Mouse (Mus musculus): ENCODE measurements around the gene Senp7. TPM values are rescaled to one million over a fixed set of nuclear protein-coding genes. Genes with fewer than 3 reads are reported as not detected.
A peak's percentile ranks its signal among the peaks of the same experiment; 100 is the strongest.
"Not testable (repeated sequence)": the region's sequence is repeated elsewhere in the genome, so short reads cannot be mapped to it uniquely, and the experiment has no call there.

Gene Senp7
- polyA plus RNA-seq, 1 experiment from 2014 or later, result 10.5 TPM

- no peaks in the 10 kb centered on the region for H3K27me3 ChIP-seq (replicated peaks; ENCODE audit: control insufficient read depth, insufficient read depth, low read length)
- H3K4me2 ChIP-seq (replicated peaks; ENCODE audit: low read depth), result no peak overlapping the region
- H3K9ac ChIP-seq (ENCODE audit: low read depth, low read length), result no peak overlapping the region
- WGBS, result 75% methylated on average over 5 of the region's 5 CpGs
- H3K36me3 ChIP-seq (ENCODE audit: control insufficient read depth, insufficient read depth), result peaks cover 16% of the 10 kb centered on the region; the same call in 1 of the 2 replicates
- no peaks in the 10 kb centered on the region for H3K4me1 ChIP-seq (replicated peaks; ENCODE audit: control insufficient read depth, insufficient read depth, low read length)
- H3K4me3 ChIP-seq (ENCODE audit: low read depth, low read length), result no peak overlapping the region
- ATAC-seq, result no peak
- H3K9me3 ChIP-seq (ENCODE audit: control insufficient read depth), result no peaks in the 10 kb centered on the region
- TF ChIP-seq CTCF (IDR thresholded peaks at IDR 0.05; ENCODE audit: low read depth), result no peak
- no peak overlapping the region for H3K27ac ChIP-seq (ENCODE audit: low read depth, low read length)
Observed at GRCm38 (mm10) chr16:56122517-56122916, 74.4 kb downstream of the Senp7 start.

GRCm38 (mm10) chr16:56124045-56124444 is 75.9 kb downstream of the Senp7 start:
- no peak for ATAC-seq

GRCm38 (mm10) chr16:56131666-56132065 is 83.5 kb downstream of the Senp7 start:
- peak; percentile 72 for TF ChIP-seq CTCF (IDR thresholded peaks at IDR 0.05; ENCODE audit: low read depth)
- no peak for ATAC-seq
- Histone ChIP-seq H3K36me3 (ENCODE audit: control insufficient read depth, insufficient read depth) (peaks cover 12% of the 10 kb centered on the region), H3K27me3 (replicated peaks; ENCODE audit: control insufficient read depth, insufficient read depth, low read length) (no peaks in the 10 kb centered on the region), H3K4me2 (replicated peaks; ENCODE audit: low read depth) (no peak overlapping the region), H3K9ac (ENCODE audit: low read depth, low read length) (no peak overlapping the region), H3K9me3 (ENCODE audit: control insufficient read depth) (no peaks in the 10 kb centered on the region), H3K4me1 (replicated peaks; ENCODE audit: control insufficient read depth, insufficient read depth, low read length) (no peaks in the 10 kb centered on the region), H3K27ac (ENCODE audit: low read depth, low read length) (no peak overlapping the region), H3K4me3 (ENCODE audit: low read depth, low read length) (no peak overlapping the region)
- 40% methylated on average over 3 of the region's 3 CpGs for WGBS

More at GRCm38 (mm10) chr16:56124045-56124444, 75.9 kb downstream of the Senp7 start:
- no peak overlapping the region for H3K4me2 ChIP-seq (replicated peaks; ENCODE audit: low read depth)
- H3K9ac ChIP-seq (ENCODE audit: low read depth, low read length), result no peak overlapping the region
- H3K36me3 ChIP-seq (ENCODE audit: control insufficient read depth, insufficient read depth), result peaks cover 22% of the 10 kb centered on the region
- H3K27ac ChIP-seq (ENCODE audit: low read depth, low read length), result no peak overlapping the region
- H3K4me3 ChIP-seq (ENCODE audit: low read depth, low read length), result no peak overlapping the region
- no peaks in the 10 kb centered on the region for H3K4me1 ChIP-seq (replicated peaks; ENCODE audit: control insufficient read depth, insufficient read depth, low read length)
- WGBS, result 94% methylated on average over 3 of the region's 3 CpGs
- no peak for TF ChIP-seq CTCF (IDR thresholded peaks at IDR 0.05; ENCODE audit: low read depth)
- H3K9me3 ChIP-seq (ENCODE audit: control insufficient read depth), result no peaks in the 10 kb centered on the region
- no peaks in the 10 kb centered on the region for H3K27me3 ChIP-seq (replicated peaks; ENCODE audit: control insufficient read depth, insufficient read depth, low read length)

- no peak overlapping the region for H3K27ac ChIP-seq (ENCODE audit: low read depth, low read length)
- no peaks in the 10 kb centered on the region for H3K9me3 ChIP-seq (ENCODE audit: control insufficient read depth)
- no peak overlapping the region for H3K4me2 ChIP-seq (replicated peaks; ENCODE audit: low read depth)
- no peaks in the 10 kb centered on the region for H3K4me1 ChIP-seq (replicated peaks; ENCODE audit: control insufficient read depth, insufficient read depth, low read length)
- no peaks in the 10 kb centered on the region for H3K27me3 ChIP-seq (replicated peaks; ENCODE audit: control insufficient read depth, insufficient read depth, low read length)
- 35% methylated on average over 4 of the region's 4 CpGs for WGBS
- no peak overlapping the region for H3K9ac ChIP-seq (ENCODE audit: low read depth, low read length)
- no peak overlapping the region for H3K4me3 ChIP-seq (ENCODE audit: low read depth, low read length)
- no peaks in the 10 kb centered on the region; the same call in 1 of the 2 replicates for H3K36me3 ChIP-seq (ENCODE audit: control insufficient read depth, insufficient read depth)
- no peak for TF ChIP-seq CTCF (IDR thresholded peaks at IDR 0.05; ENCODE audit: low read depth)
- ATAC-seq, result no peak
Observed at GRCm38 (mm10) chr16:56134149-56134548, 86.0 kb downstream of the Senp7 start.

GRCm38 (mm10) chr16:56137672-56138071 is 89.5 kb downstream of the Senp7 start:
- not testable (repeated sequence) for H3K4me3 ChIP-seq (ENCODE audit: low read depth, low read length); H3K9me3 ChIP-seq (ENCODE audit: control insufficient read depth); H3K27me3 ChIP-seq (replicated peaks; ENCODE audit: control insufficient read depth, insufficient read depth, low read length); H3K36me3 ChIP-seq (ENCODE audit: control insufficient read depth, insufficient read depth); H3K4me1 ChIP-seq (replicated peaks; ENCODE audit: control insufficient read depth, insufficient read depth, low read length); H3K9ac ChIP-seq (ENCODE audit: low read depth, low read length); ATAC-seq; H3K27ac ChIP-seq (ENCODE audit: low read depth, low read length); H3K4me2 ChIP-seq (replicated peaks; ENCODE audit: low read depth)
- 90% methylated on average over 5 of the region's 5 CpGs for WGBS

- no peak overlapping the region for H3K4me3 ChIP-seq (ENCODE audit: low read depth, low read length)
- H3K9ac ChIP-seq (ENCODE audit: low read depth, low read length), result no peak overlapping the region
- WGBS, result 78% methylated on average over 3 of the region's 3 CpGs
- H3K27me3 ChIP-seq (replicated peaks; ENCODE audit: control insufficient read depth, insufficient read depth, low read length), result no peaks in the 10 kb centered on the region
- TF ChIP-seq CTCF (IDR thresholded peaks at IDR 0.05; ENCODE audit: low read depth), result no peak
- H3K27ac ChIP-seq (ENCODE audit: low read depth, low read length), result no peak overlapping the region
- H3K4me1 ChIP-seq (replicated peaks; ENCODE audit: control insufficient read depth, insufficient read depth, low read length), result no peaks in the 10 kb centered on the region
- no peaks in the 10 kb centered on the region for H3K9me3 ChIP-seq (ENCODE audit: control insufficient read depth)
- H3K36me3 ChIP-seq (ENCODE audit: control insufficient read depth, insufficient read depth), result no peaks in the 10 kb centered on the region; the same call in 1 of the 2 replicates
- no peak for ATAC-seq
- no peak overlapping the region for H3K4me2 ChIP-seq (replicated peaks; ENCODE audit: low read depth)
Observed at GRCm38 (mm10) chr16:56139921-56140320, 91.8 kb downstream of the Senp7 start.

Data from intestine, postnatal 0 days (tissue).